Mouse (Mus musculus) megakaryocyte, embryonic 14.5 days (primary cell): ENCODE measurements around the gene Palm.

ENCODE experiments used
- FLI1 ChIP-seq: IDR thresholded peaks from 2 replicates; pipeline ENCODE4 v1.6.1; 2012; ENCODE audit warnings: low read length, inconsistent platforms, mixed read lengths
- GATA1 ChIP-seq: IDR thresholded peaks from 3 replicates; pipeline ENCODE4 v1.6.1; 2012; ENCODE audit warnings: mixed read lengths, low read length, inconsistent platforms, borderline replicate concordance

- TF ChIP-seq GATA1 (no peak), FLI1 (no peak)
Measured at GRCm38 (mm10) chr10:79797326-79797725, 4.0 kb downstream of the Palm start.
